Mouse (Mus musculus) heart, adult 18-20 months (tissue): ENCODE results near the gene Lrrc71. TPM values are rescaled to one million over a fixed set of nuclear protein-coding genes. Genes with fewer than 3 reads are reported as not detected.

Experiments
- DNase-seq, 2 experiments: peaks; one replicate each; pipeline ENCODE4 v3.0.0; 2021 to 2022; ENCODE audit warnings: mixed read lengths in 1 of 2
- total RNA-seq, 2 experiments: library from RNA; stranded (reverse); gene quantifications; 2 replicates each; pipeline ENCODE4 v1.2.3; 2021

Lrrc71 gene
- total RNA-seq, 2 experiments from 2014 or later: 0.10 to 0.28 TPM

- peak; percentile 87 to 91 for DNase-seq
These were observed 15.4 kb upstream of the Lrrc71 start for GRCm38 (mm10) chr3:87763683-87764289.

DNA sequence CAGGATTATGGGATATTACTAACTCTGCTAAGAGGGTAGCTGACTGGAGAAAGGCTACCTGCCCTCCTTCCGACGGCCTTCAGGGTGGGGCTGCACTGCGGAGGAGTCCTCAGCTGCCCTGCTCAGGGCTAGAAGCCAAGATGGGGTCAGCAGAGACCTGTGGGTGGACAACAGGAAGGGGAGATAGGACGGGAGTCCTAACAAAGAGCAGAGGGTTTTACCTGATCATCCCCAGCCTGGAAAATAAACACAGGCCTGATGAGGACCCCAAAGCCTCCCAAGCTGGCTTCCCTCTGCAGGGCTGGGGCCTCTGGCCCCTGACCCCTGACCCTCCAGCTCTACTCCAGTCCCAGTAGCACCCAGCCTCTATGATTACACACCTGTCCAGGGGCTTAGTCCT is 14.8 kb upstream of the Lrrc71 start:
- no peak for DNase-seq

DNA sequence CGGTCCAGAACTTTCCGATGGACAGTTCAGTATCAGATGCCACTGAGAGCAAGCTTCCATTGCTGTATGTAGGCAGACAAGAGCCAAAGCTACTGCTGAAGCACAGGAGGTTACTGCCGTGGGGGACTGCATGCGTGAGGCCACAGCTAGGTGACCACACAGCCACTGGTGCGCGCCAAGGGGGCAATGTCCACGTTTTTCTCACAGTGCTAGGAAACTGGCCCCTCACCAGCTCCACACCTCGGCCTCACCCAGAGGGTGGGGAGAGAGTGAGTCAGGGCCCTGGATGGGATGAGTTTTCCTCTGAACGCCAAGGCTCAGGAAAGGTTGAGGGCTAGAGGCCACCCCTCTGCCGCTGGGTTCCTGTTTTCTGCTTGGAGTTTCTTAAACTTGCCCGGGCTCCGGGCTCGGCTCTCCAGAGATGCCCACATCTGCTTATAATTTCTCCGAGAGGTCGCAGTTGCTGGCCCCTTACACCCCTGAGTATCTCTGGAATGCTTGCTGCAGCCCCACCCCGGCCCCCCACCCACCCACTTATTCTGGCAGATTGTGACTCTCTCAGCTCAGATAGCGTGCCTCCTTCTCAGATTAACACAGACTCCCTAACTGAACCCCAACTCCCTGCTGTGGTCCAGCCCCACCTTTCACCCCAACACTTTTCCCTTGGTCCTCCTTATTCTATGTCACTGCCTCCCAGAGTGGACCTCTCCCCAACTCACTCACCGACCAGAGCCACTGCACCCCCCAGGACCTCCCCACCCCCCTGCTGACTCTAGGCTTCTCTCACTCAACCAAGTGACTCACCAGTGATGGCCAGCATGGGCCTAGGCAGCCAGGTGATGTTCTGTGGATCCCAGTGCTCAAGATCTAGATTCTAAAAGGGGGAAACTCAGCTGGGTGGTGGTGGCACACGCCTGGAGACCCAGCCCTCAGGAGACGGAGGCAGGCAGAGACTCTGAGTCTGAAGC is 13.3 kb upstream of the Lrrc71 start:
- no peak for DNase-seq

DNA sequence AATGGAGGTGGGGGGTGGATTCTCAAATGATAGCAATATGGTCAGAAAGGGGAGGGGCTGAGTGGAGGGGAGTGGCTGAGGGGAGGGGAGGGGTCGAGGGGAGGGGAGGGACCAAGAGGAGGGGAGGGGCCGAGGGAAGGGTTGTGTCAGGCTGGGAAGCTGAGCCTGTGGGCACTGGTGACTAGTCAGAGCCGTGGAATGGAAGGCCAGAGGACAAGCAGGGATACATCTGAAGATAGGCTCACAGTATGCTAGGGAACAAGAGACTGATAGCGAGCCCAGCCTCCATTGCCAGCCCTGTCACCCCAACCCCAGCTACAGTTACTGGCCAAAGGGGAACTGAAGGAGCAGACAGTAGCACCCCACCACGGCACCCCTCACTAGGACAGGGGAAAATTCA is 10.2 kb upstream of the Lrrc71 start:
- DNase-seq: no peak

DNA sequence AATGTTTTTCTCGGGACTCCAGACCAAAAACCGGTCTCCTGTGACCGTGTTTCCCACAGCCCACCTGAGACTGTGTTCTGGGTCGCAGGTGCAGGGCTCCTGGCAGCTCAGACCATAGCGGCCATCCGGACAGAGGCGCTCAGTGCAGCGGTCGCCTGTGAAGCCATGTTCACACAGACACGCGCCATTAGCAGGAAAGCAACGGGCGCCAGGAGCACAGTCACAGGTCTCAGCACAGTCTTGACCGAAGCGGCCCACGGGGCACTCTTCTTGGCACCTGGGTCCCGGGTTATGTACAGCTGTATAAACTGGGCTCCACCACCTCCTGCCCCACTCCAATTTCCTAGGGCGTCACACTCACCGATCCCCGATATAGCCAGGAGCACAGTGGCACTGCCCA is 8.1 kb upstream of the Lrrc71 start:
- DNase-seq: no peak

DNA sequence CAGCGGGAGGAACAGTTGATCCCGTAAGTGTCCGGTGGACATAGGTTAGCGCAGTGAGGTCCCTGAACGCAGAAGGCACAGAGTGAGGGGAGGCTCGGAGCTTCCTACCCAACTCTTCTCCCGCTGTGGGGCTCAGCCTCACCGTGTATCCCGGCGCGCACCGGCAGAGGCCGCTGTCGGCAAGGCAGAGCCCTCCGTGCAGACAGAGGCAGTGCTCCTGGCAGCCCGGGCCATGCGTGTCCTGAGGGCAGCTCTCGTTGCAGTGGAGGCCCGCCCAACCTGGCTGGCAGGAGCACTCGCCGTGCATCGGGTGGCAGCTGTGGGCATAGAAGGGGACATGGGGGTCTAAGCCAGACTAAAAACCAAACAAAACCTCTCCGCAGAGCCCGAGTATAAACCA is 7.5 kb upstream of the Lrrc71 start:
- peak; percentile 83 to 91 for DNase-seq

DNA sequence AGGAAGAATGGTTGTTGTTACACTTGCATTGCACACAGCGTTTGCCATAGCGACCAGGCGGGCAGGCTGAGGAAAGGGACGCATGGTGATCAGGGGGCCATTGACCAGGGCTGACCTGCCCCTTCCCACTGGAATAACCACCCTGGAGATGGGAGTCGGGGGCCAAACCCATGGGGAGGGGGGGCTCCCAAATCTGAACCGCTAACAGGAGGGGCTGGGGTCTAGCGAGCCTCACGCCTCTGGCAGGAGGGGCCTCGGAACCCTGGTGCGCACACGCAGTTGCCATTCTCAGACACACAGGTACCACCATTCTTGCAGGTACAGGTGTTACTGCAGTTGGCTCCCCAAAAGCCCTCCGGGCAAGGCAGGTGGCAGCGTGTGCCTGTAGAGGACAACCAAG is 5.4 kb upstream of the Lrrc71 start:
- DNase-seq: no peak

DNA sequence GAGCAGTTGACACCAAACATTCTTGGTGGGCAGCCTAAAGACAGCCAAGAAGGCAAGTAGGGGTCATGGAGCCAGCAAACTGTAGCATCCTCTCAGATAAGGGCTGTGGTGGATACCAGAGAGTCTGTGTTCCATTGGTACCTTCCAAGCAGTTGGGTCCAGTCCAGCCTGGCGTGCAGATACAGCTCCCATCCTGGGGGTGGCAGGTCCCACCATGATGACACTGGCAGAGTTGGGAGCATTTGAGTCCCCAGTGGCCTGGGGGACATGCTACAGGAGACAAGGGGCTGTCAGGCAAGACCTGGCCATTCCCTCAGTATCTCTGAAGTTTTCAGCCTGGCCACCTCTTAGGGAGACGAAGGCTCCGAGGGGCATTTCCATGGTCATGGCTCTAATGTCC is 4.1 kb upstream of the Lrrc71 start:
- no peak for DNase-seq

GRCm38 (mm10) chr3:87749977-87750376 is 1.6 kb upstream of the Lrrc71 start:
- no peak for DNase-seq

DNA sequence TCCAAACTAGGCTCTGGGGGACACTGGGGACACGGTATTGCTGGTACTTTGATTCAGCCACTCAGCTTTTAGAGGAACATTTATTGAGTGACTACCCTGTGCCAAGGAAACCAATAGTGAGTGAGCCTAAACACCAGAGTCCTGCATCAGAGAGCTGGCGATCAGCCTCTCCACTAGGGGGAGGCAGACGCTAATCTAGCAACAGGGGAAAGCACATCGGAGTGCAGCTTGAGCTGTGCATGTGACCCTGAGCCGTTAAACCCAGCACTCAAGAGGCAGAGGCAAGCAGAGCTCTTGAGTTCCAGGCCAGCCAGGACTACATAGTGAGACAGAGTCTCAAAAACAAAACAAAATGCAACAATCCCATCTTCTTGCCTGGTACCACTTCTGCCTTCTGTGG is 611 bp upstream of the Lrrc71 start:
- peak; percentile 71 to 79 for DNase-seq

DNA sequence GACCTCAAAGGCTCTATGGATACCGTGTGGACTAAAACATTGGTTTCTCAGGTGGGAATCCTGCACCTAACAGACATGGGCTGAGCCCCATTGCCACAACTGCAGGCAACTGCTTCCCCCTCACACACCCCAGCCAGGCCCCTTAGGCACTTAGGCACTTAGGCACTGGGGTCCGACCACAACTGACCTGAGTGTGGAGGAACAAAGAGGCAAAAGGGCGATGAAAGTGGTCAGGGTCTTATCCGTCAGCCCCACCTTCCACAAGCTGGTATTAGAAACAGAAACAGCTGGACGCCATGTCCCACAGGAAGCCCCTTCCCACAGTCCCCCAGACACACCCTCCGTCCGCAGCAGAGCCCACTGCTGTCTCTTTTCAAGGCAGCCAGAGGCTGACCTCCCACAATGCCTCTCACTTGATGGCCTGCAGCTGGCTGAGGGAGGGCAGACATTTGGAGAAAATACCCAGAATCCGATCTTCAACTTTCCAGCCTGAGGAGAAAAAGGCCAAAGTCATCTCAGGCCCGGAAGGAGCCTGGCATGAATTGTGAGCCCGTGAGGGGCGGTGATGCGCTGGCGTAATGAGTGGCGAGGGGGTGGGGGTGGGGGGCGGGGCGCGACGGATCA is 3.3 kb downstream of the Lrrc71 start:
- DNase-seq: no peak

DNA sequence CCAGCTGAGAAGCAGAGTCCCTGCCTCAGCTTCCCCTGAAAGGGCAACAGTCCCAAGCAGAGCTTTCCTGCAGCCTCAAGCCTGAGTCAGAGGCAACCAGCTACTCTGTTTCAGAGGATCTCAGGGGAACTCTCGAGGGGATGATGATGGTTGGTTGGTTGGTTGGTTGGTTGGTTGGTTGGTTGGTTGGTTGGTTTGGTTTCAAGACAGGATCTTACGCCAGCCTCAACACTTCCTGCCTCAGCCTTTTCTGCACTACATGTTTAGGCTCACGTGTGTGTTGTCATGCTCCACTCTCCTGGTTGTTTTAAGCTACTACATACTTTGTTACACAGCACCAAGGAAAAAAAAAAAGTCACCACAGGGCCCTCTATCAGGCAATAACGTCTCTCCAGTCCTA is 4.5 kb downstream of the Lrrc71 start:
- no peak for DNase-seq

DNA sequence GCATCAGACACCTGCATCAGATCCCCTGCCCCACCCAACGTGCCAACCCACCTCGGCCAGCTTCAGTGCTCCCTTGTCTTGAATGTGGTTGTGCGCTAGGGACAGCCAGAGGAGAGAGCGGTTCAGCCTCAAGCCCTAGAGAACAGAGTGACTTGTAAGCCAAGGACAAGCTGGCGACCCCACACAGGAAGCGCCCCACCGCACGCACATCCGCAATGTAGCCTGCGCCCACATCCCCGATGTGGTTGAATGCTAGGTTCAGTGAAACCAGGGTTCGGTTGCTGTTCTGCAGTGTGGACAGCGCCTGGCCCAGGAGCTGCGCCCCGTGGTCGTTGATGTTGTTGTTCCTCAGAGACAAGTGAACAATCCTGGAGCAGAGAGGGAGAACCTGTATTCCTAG is 5.7 kb downstream of the Lrrc71 start:
- no peak for DNase-seq

DNA sequence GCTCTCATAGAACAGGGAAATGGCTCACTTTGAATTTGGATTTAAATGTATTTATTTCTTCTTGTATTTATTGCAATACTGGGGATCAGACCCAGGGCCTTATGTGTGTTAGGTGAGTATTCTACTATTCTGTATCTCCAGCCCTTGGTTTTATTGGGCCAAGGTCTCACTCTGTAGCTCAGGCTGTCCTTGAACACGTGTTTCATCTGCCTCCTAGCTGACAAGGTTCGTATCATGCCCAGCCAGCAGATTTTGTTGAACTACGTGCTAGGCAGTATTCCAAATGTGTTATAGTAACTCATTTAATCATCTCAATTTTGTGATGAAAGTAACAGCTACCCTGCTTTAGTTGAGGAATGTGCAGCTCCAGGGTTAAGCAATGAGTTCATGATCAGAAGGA is 6.4 kb downstream of the Lrrc71 start:
- no peak for DNase-seq

GRCm38 (mm10) chr3:87738906-87739305 is 9.5 kb downstream of the Lrrc71 start:
- DNase-seq: no peak

DNA sequence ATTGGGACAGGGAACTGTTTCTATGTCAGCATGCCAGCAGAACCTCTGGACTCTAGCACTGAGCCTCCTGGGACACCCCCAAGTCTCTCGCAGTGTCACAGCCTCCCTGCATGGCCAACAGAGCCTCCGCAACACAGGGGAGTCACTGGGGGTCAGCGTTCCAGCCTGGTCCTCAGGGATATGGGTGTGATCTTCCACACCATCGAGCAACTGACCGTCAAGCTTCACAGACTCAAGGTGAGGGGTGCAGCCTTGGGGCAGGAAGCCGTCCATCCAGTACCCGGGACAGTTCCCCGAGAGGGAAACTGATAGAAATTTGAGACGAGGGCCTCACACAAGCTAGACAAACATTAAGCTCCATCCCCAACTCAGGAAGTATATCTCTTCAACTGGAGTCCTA is 13.1 kb downstream of the Lrrc71 start:
- DNase-seq: no peak

DNA sequence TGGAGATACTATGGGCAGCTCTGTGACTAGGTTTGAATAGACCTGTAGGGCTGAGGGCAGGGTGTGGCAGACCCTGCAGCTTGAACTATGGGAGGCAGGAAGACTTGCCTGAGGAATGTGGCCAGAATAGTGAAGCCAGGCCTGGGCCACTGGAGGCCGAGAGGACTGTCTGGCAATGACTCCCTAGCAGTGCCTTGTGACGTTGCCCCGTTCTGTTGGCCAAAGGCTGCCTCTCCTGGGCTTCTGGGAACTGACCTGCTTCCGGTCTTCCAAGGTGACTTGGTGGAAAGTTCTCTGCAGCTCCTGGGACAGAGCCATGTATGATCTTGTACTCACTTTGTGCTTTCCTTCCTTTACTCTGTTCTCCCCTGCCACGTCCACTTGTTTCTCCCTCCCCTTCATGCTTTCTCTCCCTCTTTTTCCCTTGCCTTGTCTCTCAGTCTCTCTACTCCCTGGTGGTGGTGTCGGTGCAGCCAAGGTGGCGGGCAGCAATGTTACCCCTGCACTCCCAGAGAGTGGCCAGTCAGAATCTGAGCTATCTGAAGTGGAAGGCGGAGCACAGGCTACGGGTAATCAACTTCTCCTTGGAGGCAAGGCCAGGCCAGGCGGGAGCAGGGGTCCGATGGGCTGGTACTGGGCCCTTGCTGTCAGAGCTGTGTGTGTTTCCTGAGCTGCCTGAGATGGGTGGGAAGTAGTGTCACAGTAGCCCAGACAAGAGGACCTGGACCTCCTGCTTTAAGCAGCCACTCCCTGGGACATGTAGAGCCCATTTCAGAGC is 14.3 kb downstream of the Lrrc71 start:
- no peak for DNase-seq

- DNase-seq: no peak
These were observed 15.3 kb downstream of the Lrrc71 start for GRCm38 (mm10) chr3:87733098-87733497.

DNA sequence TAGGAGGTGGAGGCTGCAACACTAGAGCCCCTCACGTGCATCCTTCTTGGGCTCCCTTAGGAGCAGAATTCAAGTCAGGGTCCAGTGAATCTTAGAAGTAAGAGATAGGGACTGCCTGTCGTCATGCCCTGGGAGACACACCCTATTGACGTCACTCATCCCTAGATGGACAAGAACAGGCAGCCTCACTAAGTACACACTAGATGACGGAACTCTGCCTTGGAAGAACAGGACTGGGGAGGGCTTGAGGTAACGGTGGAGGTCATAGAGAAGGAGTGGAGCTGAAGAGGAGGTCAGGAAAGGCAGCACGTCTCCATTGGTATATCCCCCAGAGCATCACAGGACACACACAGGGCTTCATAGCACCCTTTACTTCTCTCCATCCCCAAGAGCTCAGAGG is 19.7 kb downstream of the Lrrc71 start:
- no peak for DNase-seq

- no peak for DNase-seq
These were observed 22.2 kb downstream of the Lrrc71 start for GRCm38 (mm10) chr3:87726191-87726590.

GRCm38 (mm10) chr3:87725396-87726160 is 22.8 kb downstream of the Lrrc71 start:
- no peak for DNase-seq

- DNase-seq: no peak
These were observed 23.9 kb downstream of the Lrrc71 start for GRCm38 (mm10) chr3:87724556-87724955.
